Mouse (Mus musculus) left cerebral cortex, adult 2 months (tissue): ENCODE results near the gene Gjd3. TPM values are rescaled to one million over a fixed set of nuclear protein-coding genes. Genes with fewer than 3 reads are reported as not detected.

Experiments
- DNase-seq, 2 experiments: peaks; one replicate each; pipeline ENCODE4 v3.0.0; 2021 to 2022; ENCODE audit warnings: low spot score in 2 of 2, mixed read lengths in 1 of 2; ENCODE audit errors: extremely low spot score in 1 of 2
- H3K27ac ChIP-seq: fragments of 200-600 bp; 2 replicates; pipeline ENCODE4 v1.8.1; 2022
- H3K4me3 ChIP-seq: fragments of 200-600 bp; 2 replicates; pipeline ENCODE4 v1.8.1; 2022
- CTCF ChIP-seq: fragments of 200-600 bp; IDR thresholded peaks from 2 replicates; pipeline ENCODE4 v1.8.1; 2022; ENCODE audit warnings: antibody characterized with exemption, mild to moderate bottlenecking, moderate library complexity
- intact Hi-C: fragments of 180-260 bp; cut with DNase I; formaldehyde crosslinking; loops from one replicate; pipeline ENCODE4 v1.15.1; 2025
- long read RNA-seq, 2 experiments: library from polyadenylated mRNA; stranded (forward); transcript quantifications; one replicate each; pipeline ENCODE4 v2.0.0; 2021; ENCODE audit warnings: borderline mapping rate in 2 of 2
- total RNA-seq, 2 experiments: library from RNA; stranded (reverse); gene quantifications; 2 replicates each; pipeline ENCODE4 v1.2.3; 2021

Gjd3 gene
- total RNA-seq: 1 to 10 TPM; 1.4 to 3.2 TPM
- long read RNA-seq, experiment 1, partial matches to known transcripts: 0 of 2 reads
- long read RNA-seq, experiment 1, other reads (novel, unspliced or antisense): 0 of 2 reads
- long read RNA-seq, experiment 2, partial matches to known transcripts: 0 of 4 reads
- long read RNA-seq, experiment 2, other reads (novel, unspliced or antisense): 0 of 4 reads

GRCm38 (mm10) chr11:98982773-98983133, at the start of gene Gjd3:
Gene Gjd3, minus strand, starts transcription at chr11:98983016.
- no peak for DNase-seq
- no peak for TF ChIP-seq CTCF
- intact Hi-C loops: loop anchor here (2.0 to 5.0 kb wide), 3 partner anchors 56 to 164 kb away; no protein-coding TSS in a partner anchor
- Histone ChIP-seq H3K4me3 (peak within 1 kb of the TSS; percentile 53), H3K27ac (peak within 1 kb of the TSS; percentile 94)

- intact Hi-C loops: no loop called here
- Histone ChIP-seq H3K27ac (no peak overlapping the region), H3K4me3 (no peak overlapping the region)
- peak; percentile 8 for TF ChIP-seq CTCF
- DNase-seq: no peak
These were observed 44.2 kb upstream of the Gjd3 start for GRCm38 (mm10) chr11:99026899-99027440.

GRCm38 (mm10) chr11:99025878-99026277, 43.1 kb upstream of the Gjd3 start:
- H3K27ac ChIP-seq: no peak overlapping the region
- no peak for TF ChIP-seq CTCF
- intact Hi-C loops: no loop called here
- no peak overlapping the region for H3K4me3 ChIP-seq
- no peak for DNase-seq

- intact Hi-C loops: no loop called here
- TF ChIP-seq CTCF: no peak
- H3K27ac ChIP-seq: no peak overlapping the region
- no peak for DNase-seq
- H3K4me3 ChIP-seq: peak overlapping the region; percentile 50
These were observed 41.8 kb upstream of the Gjd3 start for GRCm38 (mm10) chr11:99024468-99025134.

- intact Hi-C loops: no loop called here
- Histone ChIP-seq H3K27ac (no peak within 1 kb of the TSS), H3K4me3 (peak within 1 kb of the TSS; percentile 50)
- TF ChIP-seq CTCF: no peak
- peak; percentile 94 to 97 for DNase-seq
These were observed 41.0 kb upstream of the Gjd3 start, which contains the start of gene Top2a for GRCm38 (mm10) chr11:99023500-99024467. Gene Top2a, minus strand, starts transcription at chr11:99024189.

GRCm38 (mm10) chr11:99023094-99023493, 40.3 kb upstream of the Gjd3 start:
- DNase-seq: no peak
- Histone ChIP-seq H3K27ac (no peak overlapping the region), H3K4me3 (no peak overlapping the region)
- intact Hi-C loops: no loop called here
- TF ChIP-seq CTCF: no peak

GRCm38 (mm10) chr11:99022384-99022933, 39.6 kb upstream of the Gjd3 start:
- intact Hi-C loops: no loop called here
- no peak for TF ChIP-seq CTCF
- DNase-seq: no peak
- H3K4me3 ChIP-seq: no peak overlapping the region
- no peak overlapping the region for H3K27ac ChIP-seq

- intact Hi-C loops: no loop called here
- TF ChIP-seq CTCF: no peak
- Histone ChIP-seq H3K27ac (no peak overlapping the region), H3K4me3 (no peak overlapping the region)
- DNase-seq: no peak
These were observed 37.0 kb upstream of the Gjd3 start for GRCm38 (mm10) chr11:99019844-99020243.

GRCm38 (mm10) chr11:99013856-99014255, 31.0 kb upstream of the Gjd3 start:
- intact Hi-C loops: no loop called here
- DNase-seq: no peak
- H3K4me3 ChIP-seq: no peak overlapping the region
- H3K27ac ChIP-seq: no peak overlapping the region
- TF ChIP-seq CTCF: no peak

GRCm38 (mm10) chr11:99010706-99011105, 27.9 kb upstream of the Gjd3 start:
- intact Hi-C loops: no loop called here
- Histone ChIP-seq H3K27ac (no peak overlapping the region), H3K4me3 (no peak overlapping the region)
- TF ChIP-seq CTCF: no peak
- DNase-seq: no peak

- H3K27ac ChIP-seq: no peak overlapping the region
- intact Hi-C loops: no loop called here
These were observed 27.3 kb upstream of the Gjd3 start for GRCm38 (mm10) chr11:99010124-99010523.

More at GRCm38 (mm10) chr11:99010124-99010523, 27.3 kb upstream of the Gjd3 start:
- DNase-seq: no peak
- no peak overlapping the region for H3K4me3 ChIP-seq
- TF ChIP-seq CTCF: no peak
